Mouse (Mus musculus) forebrain, embryonic 10.5 days (tissue): Measurements from ENCODE around the gene Xpnpep3. TPM values are rescaled to one million over a fixed set of nuclear protein-coding genes. Genes with fewer than 3 reads are reported as not detected.

Experiments used
- polyA plus RNA-seq: library from polyadenylated mRNA; unstranded; fragments of >200 nt; fragmentation: Nextera tagmentation; extraction: Ambion mirVana; gene quantifications from 2 replicates; pipeline ENCODE4 v1.2.1, GENCODE M21; 2016

The Xpnpep3 gene
- polyA plus RNA-seq, 1 experiment from 2014 or later = 14.5 TPM

Other genes with a start within 250 kb of the Xpnpep3 start
- 21.7 and 21.8 TPM in 2 replicates for gene Mrtfa, start 209.4 kb upstream of the Xpnpep3 start, polyA plus RNA-seq
- not detected in 2 replicates for gene Mchr1, start 164.6 kb upstream of the Xpnpep3 start, polyA plus RNA-seq
- 82.5 and 83.3 TPM in 2 replicates for gene Slc25a17, start 39.3 kb upstream of the Xpnpep3 start, polyA plus RNA-seq
- 210 and 228 TPM in 2 replicates for gene St13, start 61 bp upstream of the Xpnpep3 start, polyA plus RNA-seq
- 2.5 TPM in 2 replicates for gene Dnajb7, start 8.2 kb downstream of the Xpnpep3 start, polyA plus RNA-seq
- 612 and 631 TPM in 2 replicates for gene Rbx1, start 66.2 kb downstream of the Xpnpep3 start, polyA plus RNA-seq
- 16.3 and 19.8 TPM in 2 replicates for gene Ep300, start 185.2 kb downstream of the Xpnpep3 start, polyA plus RNA-seq